Mouse (Mus musculus) brain, embryonic 14.5 days (tissue): ENCODE measurements around the gene Me3.

Experiments used
- CTCF ChIP-seq: fragments of 200-500 bp; IDR thresholded peaks from 2 replicates; pipeline ENCODE4 v1.5.1; 2012; ENCODE audit warnings: inconsistent platforms, mild to moderate bottlenecking, moderate library complexity, borderline replicate concordance; ENCODE audit not compliant: insufficient read depth, insufficient read length; ENCODE audit errors: extremely low read depth
- POLR2A ChIP-seq: fragments of 200-500 bp; IDR thresholded peaks from 2 replicates; pipeline ENCODE4 v1.6.1; 2012; ENCODE audit warnings: mild to moderate bottlenecking, inconsistent platforms, borderline replicate concordance; ENCODE audit not compliant: poor library complexity, insufficient read depth, insufficient read length, severe bottlenecking; ENCODE audit errors: extremely low read depth

GRCm38 (mm10) chr7:89627393-89627792, 4.8 kb upstream of the Me3 start:
- TF ChIP-seq CTCF (no peak), POLR2A (no peak)
